ENCODE assay signal across 11 mouse cellular contexts in genomic region chr9:45380411-45381251, GRCm38 (mm10). TPM values are rescaled to one million over a fixed set of nuclear protein-coding genes. Genes with fewer than 3 reads are reported as not detected.
DNase-seq lines count a peak whose midpoint lies in the region; ATAC-seq and TF ChIP-seq lines count a peak whose summit lies in the region.
"Had no signal": no experiment of that assay in that cellular context is flagged by ENCODE, and none has a peak within 500 bp of the region (broad histone marks: within the 10 kb centered on the region; RNA-seq: fewer than 3 reads in every experiment).

No protein-coding gene starts in this region.

- no peak for TF ChIP-seq CTCF in forebrain, postnatal 0 days (IDR thresholded peaks at IDR 0.05; ENCODE audit: low read depth)

- peaks cover 11% of the 10 kb centered on the region for H3K36me3 ChIP-seq in midbrain, embryonic 13.5 days
- H3K36me3 ChIP-seq in midbrain, embryonic 10.5 days, result peaks cover 65% of the 10 kb centered on the region
- H3K36me3 ChIP-seq in forebrain, postnatal 0 days (ENCODE audit: insufficient read depth), result peaks cover 3% of the 10 kb centered on the region; the same call in 1 of the 2 replicates
- no peaks in the 10 kb centered on the region for H3K36me3 ChIP-seq in heart, embryonic 10.5 days
- H3K36me3 ChIP-seq: G1E; heart, embryonic 12.5 days had no signal

- 33% methylated on average over 10 of the region's 10 CpGs for WGBS in midbrain, embryonic 13.5 days
- 74% methylated on average over 10 of the region's 10 CpGs for WGBS in midbrain, embryonic 10.5 days
- 9% methylated on average over 10 of the region's 10 CpGs for WGBS in forebrain, postnatal 0 days
- WGBS in heart, embryonic 10.5 days, result 60% methylated on average over 10 of the region's 10 CpGs

- no peak for DNase-seq in midbrain, embryonic 10.5 days (ENCODE audit: low spot score)
- peak; percentile 87 for DNase-seq in cerebellum, adult 9-10 months
- DNase-seq in forebrain, postnatal 0 days, result peak; percentile 58
- peak; percentile 74 for DNase-seq in retina, embryonic 14.5 days (ENCODE audit: low spot score)
- no peak for DNase-seq in heart, embryonic 10.5 days (ENCODE audit: low spot score)
- no peak for DNase-seq in frontal cortex, adult 2 months (ENCODE audit: extremely low spot score in 1 of 2, low spot score in 1 of 2)
- DNase-seq: kidney, adult 9 months had no signal

- peak overlapping the region; percentile 74 for H3K27ac ChIP-seq in midbrain, embryonic 13.5 days
- no peak overlapping the region for H3K27ac ChIP-seq in midbrain, embryonic 10.5 days (replicated peaks)
- peak overlapping the region; percentile 66 for H3K27ac ChIP-seq in forebrain, postnatal 0 days (ENCODE audit: low read depth, low read length)
- H3K27ac ChIP-seq in heart, embryonic 10.5 days, result no peak overlapping the region

- peaks cover 61% of the 10 kb centered on the region for H3K4me1 ChIP-seq in midbrain, embryonic 13.5 days (replicated peaks)
- H3K4me1 ChIP-seq in midbrain, embryonic 10.5 days, result peaks cover 21% of the 10 kb centered on the region
- peaks cover 12% of the 10 kb centered on the region for H3K4me1 ChIP-seq in forebrain, postnatal 0 days (ENCODE audit: insufficient read depth)
- peaks cover 36% of the 10 kb centered on the region for H3K4me1 ChIP-seq in heart, embryonic 10.5 days

- H3K4me3 ChIP-seq in midbrain, embryonic 13.5 days (replicated peaks), result no peak overlapping the region
- no peak overlapping the region for H3K4me3 ChIP-seq in midbrain, embryonic 10.5 days
- no peak overlapping the region for H3K4me3 ChIP-seq in forebrain, postnatal 0 days (ENCODE audit: low read depth, low read length)
- no peak overlapping the region for H3K4me3 ChIP-seq in heart, embryonic 10.5 days
- H3K4me3 ChIP-seq: heart, embryonic 12.5 days had no signal

- H3K27me3 ChIP-seq in midbrain, embryonic 13.5 days, result no peaks in the 10 kb centered on the region
- no peaks in the 10 kb centered on the region for H3K27me3 ChIP-seq in midbrain, embryonic 10.5 days (ENCODE audit: low read depth, poor library complexity, severe bottlenecking)
- no peaks in the 10 kb centered on the region for H3K27me3 ChIP-seq in forebrain, postnatal 0 days (ENCODE audit: insufficient read depth, low read length)
- peaks cover 10% of the 10 kb centered on the region; the same call in 1 of the 2 replicates for H3K27me3 ChIP-seq in heart, embryonic 10.5 days (ENCODE audit: insufficient read depth, poor library complexity, severe bottlenecking)
- H3K27me3 ChIP-seq: heart, embryonic 12.5 days had no signal

- peak; percentile 82 for ATAC-seq in midbrain, embryonic 13.5 days
- ATAC-seq in forebrain, postnatal 0 days, result peak; percentile 80
- ATAC-seq: lung, postnatal 0 days had no signal

- peak overlapping the region; percentile 11; the same call in 1 of the 2 replicates for H3K4me2 ChIP-seq in midbrain, embryonic 13.5 days (replicated peaks)
- H3K4me2 ChIP-seq in forebrain, postnatal 0 days (ENCODE audit: low read depth), result no peak overlapping the region
- H3K4me2 ChIP-seq: heart, embryonic 12.5 days had no signal

- H3K9me3 ChIP-seq in midbrain, embryonic 13.5 days, result no peaks in the 10 kb centered on the region
- no peaks in the 10 kb centered on the region for H3K9me3 ChIP-seq in midbrain, embryonic 10.5 days (replicated peaks)
- H3K9me3 ChIP-seq in forebrain, postnatal 0 days (ENCODE audit: low read length), result no peaks in the 10 kb centered on the region
- no peaks in the 10 kb centered on the region for H3K9me3 ChIP-seq in heart, embryonic 10.5 days
- H3K9me3 ChIP-seq: G1E; heart, embryonic 12.5 days had no signal

- H3K9ac ChIP-seq in midbrain, embryonic 13.5 days (replicated peaks), result peak overlapping the region; percentile 37; the same call in 1 of the 2 replicates
- no peak overlapping the region for H3K9ac ChIP-seq in forebrain, postnatal 0 days
- H3K9ac ChIP-seq: heart, embryonic 12.5 days had no signal

RNA-seq across cellular contexts. Expression of gene Fxyd6, which starts 10.6 kb away (rescaled TPM):
- 364 and 384 TPM in 2 replicates for polyA plus RNA-seq in midbrain, embryonic 13.5 days (2015; fragmentation: Nextera tagmentation; extraction: Ambion mirVana)
- polyA plus RNA-seq in midbrain, embryonic 10.5 days (2016; fragmentation: Nextera tagmentation; extraction: Ambion mirVana), result 164 and 189 TPM in 2 replicates
- total RNA-seq in forebrain, postnatal 0 days (2014; rRNA removed), result 412 and 499 TPM in 2 replicates
- polyA plus RNA-seq in forebrain, postnatal 0 days (2015; fragmentation: Nextera tagmentation; extraction: Ambion mirVana), result 739 and 836 TPM in 2 replicates
- polyA plus RNA-seq in heart, embryonic 10.5 days (2016; fragmentation: Nextera tagmentation; extraction: Ambion mirVana), result 40.5 and 63.2 TPM in 2 replicates
- 129 and 152 TPM in 2 replicates for polyA plus RNA-seq in frontal cortex, adult 2 months (2012; rRNA removed)
- polyA plus RNA-seq: G1E had no signal

RNA-seq across cellular contexts. Expression of gene Fxyd2, which starts 18.8 kb away (rescaled TPM):
- polyA plus RNA-seq in midbrain, embryonic 13.5 days (2015; fragmentation: Nextera tagmentation; extraction: Ambion mirVana), result 3.6 and 5.5 TPM in 2 replicates
- 0.83 and 1.8 TPM in 2 replicates for polyA plus RNA-seq in midbrain, embryonic 10.5 days (2016; fragmentation: Nextera tagmentation; extraction: Ambion mirVana)
- total RNA-seq in forebrain, postnatal 0 days (2014; rRNA removed), result 22.6 and 22.7 TPM in 2 replicates
- polyA plus RNA-seq in forebrain, postnatal 0 days (2015; fragmentation: Nextera tagmentation; extraction: Ambion mirVana), result 15.9 and 16.6 TPM in 2 replicates
- 0.71 and 1.2 TPM in 2 replicates for polyA plus RNA-seq in heart, embryonic 10.5 days (2016; fragmentation: Nextera tagmentation; extraction: Ambion mirVana)
- 13.8 and 14.7 TPM in 2 replicates for polyA plus RNA-seq in frontal cortex, adult 2 months (2012; rRNA removed)
- polyA plus RNA-seq: G1E had no signal

RNA-seq across cellular contexts. Expression of gene Dscaml1, which starts 45.8 kb away (rescaled TPM):
- polyA plus RNA-seq in midbrain, embryonic 13.5 days (2015; fragmentation: Nextera tagmentation; extraction: Ambion mirVana), result 8.4 and 9.5 TPM in 2 replicates
- polyA plus RNA-seq in midbrain, embryonic 10.5 days (2016; fragmentation: Nextera tagmentation; extraction: Ambion mirVana), result 0.23 and 0.66 TPM in 2 replicates
- 28.9 and 42.6 TPM in 2 replicates for total RNA-seq in forebrain, postnatal 0 days (2014; rRNA removed)
- 13.4 and 19.6 TPM in 2 replicates for polyA plus RNA-seq in forebrain, postnatal 0 days (2015; fragmentation: Nextera tagmentation; extraction: Ambion mirVana)
- polyA plus RNA-seq in heart, embryonic 10.5 days (2016; fragmentation: Nextera tagmentation; extraction: Ambion mirVana), result 0.14 TPM in 2 replicates
- 53.8 and 54.8 TPM in 2 replicates for polyA plus RNA-seq in frontal cortex, adult 2 months (2012; rRNA removed)
- polyA plus RNA-seq: G1E had no signal

Comparison
In these comparisons a context has a peak if more than half of its experiments do, and no peak if none do; other contexts are left out.
1. H3K27ac ChIP-seq: peak in midbrain, embryonic 13.5 days (single experiment) and forebrain, postnatal 0 days (single experiment); none in midbrain, embryonic 10.5 days (single experiment) and heart, embryonic 10.5 days (single experiment).
2. DNase-seq: peak in cerebellum, adult 9-10 months (single experiment), forebrain, postnatal 0 days (single experiment) and retina, embryonic 14.5 days (single experiment); none in midbrain, embryonic 10.5 days (single experiment), heart, embryonic 10.5 days (single experiment) and frontal cortex, adult 2 months (0 of 2).